ENCODE assay signal across 1 mouse cellular context in genomic region chr12:84068296-84068695, GRCm38 (mm10).
A peak's percentile ranks its signal among the peaks of the same experiment; 100 is the strongest.
TF ChIP-seq lines count a peak whose summit lies in the region.

No protein-coding gene starts in this region.

TF ChIP-seq in CH12.LX, 34 proteins besides CTCF, POLR2A, EP300 and RAD21:
- peak; percentile 48 for TF ChIP-seq BHLHE40 (IDR thresholded peaks at IDR 0.05; ENCODE audit: low read depth, low read length)
- no peak for TF ChIP-seq MXI1 (IDR thresholded peaks at IDR 0.05; ENCODE audit: low read depth, low read length)
TF ChIP-seq in CH12.LX: peak in this region for 1.
